Mouse (Mus musculus) spleen, adult 2 months (tissue): ENCODE results near the gene Slc27a2. TPM values are rescaled to one million over a fixed set of nuclear protein-coding genes. Genes with fewer than 3 reads are reported as not detected.

Experiments
- DNase-seq, 2 experiments: peaks; one replicate each; pipeline versions ENCODE4 v3.0.0 to v3.0.0-alpha.2; 2012 to 2021; ENCODE audit warnings: low spot score in 2 of 2, low read depth in 1 of 2
- H3K27ac ChIP-seq: fragments of 200-500 bp; 2 replicates; pipeline ENCODE4 v1.5.1; 2012; ENCODE audit warnings: low read length, inconsistent platforms; ENCODE audit not compliant: insufficient read depth
- H3K27me3 ChIP-seq: fragments of 200-500 bp; 2 replicates; pipeline ENCODE4 v1.6.1; 2012; ENCODE audit warnings: mild to moderate bottlenecking, moderate library complexity, low read length, inconsistent platforms; ENCODE audit not compliant: control insufficient read depth, insufficient read depth
- H3K36me3 ChIP-seq: fragments of 200-500 bp; 2 replicates; pipeline ENCODE4 v1.6.1; 2012; ENCODE audit warnings: mild to moderate bottlenecking, low read length, inconsistent platforms; ENCODE audit not compliant: control insufficient read depth, insufficient read depth
- H3K4me1 ChIP-seq: fragments of 200-500 bp; 2 replicates; pipeline ENCODE4 v1.6.1; 2011; ENCODE audit warnings: inconsistent platforms; ENCODE audit not compliant: control insufficient read depth, insufficient read depth, insufficient read length
- H3K4me3 ChIP-seq: fragments of 200-500 bp; 2 replicates; pipeline ENCODE4 v1.5.1; 2011; ENCODE audit warnings: mild to moderate bottlenecking, inconsistent platforms; ENCODE audit not compliant: insufficient read depth, insufficient read length; ENCODE audit errors: extremely low read depth
- CTCF ChIP-seq: fragments of 200-500 bp; IDR thresholded peaks from 2 replicates; pipeline ENCODE4 v1.5.1; 2011; ENCODE audit warnings: mild to moderate bottlenecking, inconsistent platforms; ENCODE audit not compliant: insufficient read depth, insufficient read length, insufficient replicate concordance; ENCODE audit errors: extremely low read depth
- POLR2A ChIP-seq: fragments of 200-500 bp; IDR thresholded peaks from 2 replicates; pipeline ENCODE4 v1.6.1; 2011; ENCODE audit warnings: low read depth, low read length, inconsistent platforms
- WGBS: fragments of 180-500 bp; shearing (Covaris S2); methylation state at CpG from one replicate; pipeline ENCODE4 v1.1.7; 2018; 5-methylcytosine and 5-hydroxymethylcytosine counted together
- polyA plus RNA-seq: library from polyadenylated mRNA; depleted of rRNA; stranded (reverse); fragments of >200 nt; gene quantifications from 2 replicates; pipeline ENCODE4 v1.2.3, GENCODE M21; 2012; rRNA removed

The Slc27a2 gene
- 0.31 and 0.57 TPM in 2 replicates for polyA plus RNA-seq

DNA sequence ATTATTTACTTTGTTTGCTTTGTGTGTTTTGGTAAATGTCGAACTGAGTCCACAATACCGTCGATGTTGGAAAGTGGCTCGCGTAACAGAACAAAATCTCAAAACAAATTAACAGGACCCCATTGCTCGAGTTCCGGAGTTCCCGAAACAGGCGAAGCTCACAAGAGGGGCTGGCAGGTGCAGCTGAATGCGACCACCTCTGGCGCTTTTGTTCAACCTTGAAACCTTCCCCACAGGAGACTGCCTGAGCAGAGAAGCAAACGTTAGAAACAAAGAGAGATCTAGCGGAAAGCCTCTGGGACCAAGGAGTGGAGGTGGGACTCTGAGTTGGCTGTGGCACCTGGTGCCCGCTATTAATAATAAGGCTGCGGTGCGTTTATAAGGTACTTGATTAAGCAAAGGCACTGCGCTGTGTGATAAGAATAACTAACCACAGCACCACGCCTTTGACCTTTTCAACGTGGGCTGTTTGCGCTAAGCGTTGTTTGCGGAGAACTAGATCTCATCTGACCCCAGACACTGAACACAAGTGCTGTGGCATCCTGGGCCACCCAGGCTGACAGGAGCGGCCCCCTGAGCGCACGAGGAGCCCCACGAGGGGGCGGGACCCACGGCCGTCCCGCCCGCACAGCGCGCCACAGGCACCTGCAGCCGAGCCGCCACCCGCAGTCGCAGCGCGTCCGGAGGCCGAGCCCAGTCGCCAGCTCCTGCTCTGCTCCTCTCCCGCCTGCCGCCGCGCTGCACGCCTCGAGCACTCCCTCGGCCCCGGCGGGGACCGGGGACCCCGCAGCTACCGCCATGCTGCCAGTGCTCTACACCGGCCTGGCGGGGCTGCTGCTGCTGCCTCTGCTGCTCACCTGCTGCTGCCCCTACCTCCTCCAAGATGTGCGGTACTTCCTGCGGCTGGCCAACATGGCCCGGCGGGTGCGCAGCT is at the start of gene Slc27a2:
Slc27a2 (plus strand) TSS at position 51 of the 934 bp plus-strand sequence.
- H3K27me3 ChIP-seq, result peaks cover 5% of the 10 kb centered on the region; the same call in 1 of the 2 replicates
- 3% methylated on average over 59 of the region's 61 CpGs for WGBS
- DNase-seq, result no peak
- H3K36me3 ChIP-seq, result no peaks in the 10 kb centered on the region
- H3K27ac ChIP-seq, result no peak within 1 kb of the TSS
- TF ChIP-seq CTCF, result no peak
- no peak for TF ChIP-seq POLR2A
- H3K4me3 ChIP-seq, result peak within 1 kb of the TSS; percentile 41; the same call in 1 of the 2 replicates
- peaks cover 8% of the 10 kb centered on the region for H3K4me1 ChIP-seq

DNA sequence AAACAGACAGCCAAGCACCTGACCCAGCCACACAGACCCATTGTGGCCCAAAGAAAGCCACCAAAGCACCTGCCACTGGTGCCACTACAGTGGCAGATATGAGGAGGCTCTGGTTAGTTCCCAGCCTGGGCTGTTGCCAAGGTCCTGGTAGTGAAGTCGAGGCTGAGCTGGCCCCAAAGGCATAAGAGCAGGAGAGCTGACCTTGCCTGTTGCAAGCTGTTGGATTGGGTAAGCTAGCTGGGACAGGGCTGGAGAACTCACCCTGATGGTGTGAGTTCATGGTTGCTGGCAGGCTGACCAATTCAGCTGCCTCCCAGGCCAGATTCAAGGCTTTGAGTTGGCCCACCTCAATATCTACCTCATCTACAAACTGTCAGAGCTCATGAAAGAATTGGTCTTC is 47.1 kb upstream of the Slc27a2 start:
- Histone ChIP-seq H3K4me3 (no peak overlapping the region), H3K27ac (no peak overlapping the region), H3K4me1 (0 out of 2 replicates have a peak, but pooled peaks cover under 1% of the 10 kb centered on the region), H3K36me3 (no peaks in the 10 kb centered on the region), H3K27me3 (no peaks in the 10 kb centered on the region)
- 55% methylated on average over 1 of the region's 1 CpGs for WGBS
- TF ChIP-seq POLR2A (no peak), CTCF (no peak)
- no peak for DNase-seq

DNA sequence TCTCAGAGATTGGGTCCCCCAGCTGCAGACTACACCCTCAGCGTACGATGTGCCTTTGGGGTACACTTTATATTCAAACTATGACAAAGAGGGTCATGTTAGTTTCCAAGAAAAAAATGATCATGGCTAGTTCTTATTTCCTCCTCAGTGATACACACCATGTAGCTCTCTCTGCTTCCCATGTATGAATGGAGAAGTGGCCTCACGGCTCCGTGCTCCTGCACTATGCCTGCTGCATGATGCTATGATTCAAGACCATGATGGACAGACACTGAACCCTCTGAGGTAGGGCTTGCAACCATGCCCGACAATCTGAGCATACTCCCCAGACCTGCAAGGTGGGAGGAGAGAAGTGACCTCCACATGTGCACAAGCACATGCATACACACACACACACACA is 44.7 kb upstream of the Slc27a2 start:
- no peak for DNase-seq
- WGBS, result 83% methylated on average over 5 of the region's 5 CpGs

DNA sequence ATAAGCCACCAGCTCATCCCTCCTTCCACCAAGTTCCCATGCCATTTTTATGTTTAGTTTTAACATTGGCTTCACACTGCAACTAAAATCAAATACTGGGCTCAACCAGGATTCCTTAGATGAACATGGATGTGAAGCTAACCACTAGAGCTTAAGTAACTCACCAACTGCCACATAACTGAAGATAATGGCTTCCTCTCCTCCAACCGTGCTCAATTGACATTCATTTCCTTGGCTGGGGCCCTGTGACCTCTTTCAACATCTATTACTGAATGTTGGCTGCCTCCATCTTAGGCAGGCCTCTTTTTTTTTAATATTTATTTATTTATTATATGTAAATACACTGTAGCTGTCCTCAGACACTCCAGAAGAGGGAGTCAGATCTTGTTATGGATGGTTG is 44.0 kb upstream of the Slc27a2 start:
- TF ChIP-seq CTCF, result no peak
- TF ChIP-seq POLR2A, result no peak
- no peak for DNase-seq
- Histone ChIP-seq H3K27me3 (no peaks in the 10 kb centered on the region), H3K4me1 (no peaks in the 10 kb centered on the region), H3K4me3 (no peak overlapping the region), H3K27ac (no peak overlapping the region), H3K36me3 (no peaks in the 10 kb centered on the region)
- 32% methylated on average over 1 of the region's 1 CpGs for WGBS

More for the DNA sequence above, 44.7 kb upstream of the Slc27a2 start:
- Histone ChIP-seq H3K27ac (no peak overlapping the region), H3K27me3 (no peaks in the 10 kb centered on the region), H3K4me3 (no peak overlapping the region), H3K4me1 (no peaks in the 10 kb centered on the region), H3K36me3 (no peaks in the 10 kb centered on the region)
- no peak for TF ChIP-seq CTCF
- TF ChIP-seq POLR2A, result no peak

DNA sequence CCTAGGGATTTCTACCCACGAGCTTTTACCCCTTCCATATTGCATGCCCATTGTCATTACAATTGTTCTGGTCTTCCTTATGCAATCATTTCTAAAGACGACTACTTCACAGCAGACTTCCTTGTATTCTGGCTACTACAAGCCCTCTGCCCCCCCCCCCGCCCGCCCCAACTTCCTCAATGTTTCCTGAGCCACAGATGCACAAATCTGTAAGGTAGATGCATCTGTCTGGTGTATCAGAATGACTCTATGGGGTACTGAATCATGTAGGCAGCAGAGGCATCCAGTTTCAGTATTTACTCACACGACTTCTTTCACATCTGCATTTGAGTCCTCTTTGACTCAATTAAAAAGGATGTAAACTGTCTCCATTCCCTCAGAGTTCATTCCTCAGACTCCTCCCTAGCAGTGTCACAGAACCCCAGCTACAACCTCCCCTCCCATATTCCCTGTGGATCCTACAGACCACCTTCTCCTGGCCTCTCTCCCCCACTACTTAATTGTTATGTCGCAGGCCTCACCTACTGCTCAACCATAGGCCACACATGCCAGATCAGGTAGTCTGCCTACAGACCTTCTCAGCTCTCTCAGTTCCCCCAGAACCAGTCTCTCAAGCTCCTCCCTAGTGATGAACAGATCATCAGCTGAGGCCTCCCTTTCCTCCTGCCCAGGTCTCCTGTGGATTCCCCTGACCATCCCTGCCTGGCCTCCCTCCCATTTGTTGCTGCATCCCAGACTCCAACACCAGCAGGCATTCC is 37.0 kb upstream of the Slc27a2 start:
- no peaks in the 10 kb centered on the region for H3K27me3 ChIP-seq
- no peak for DNase-seq
- no peaks in the 10 kb centered on the region for H3K36me3 ChIP-seq
- WGBS, result 22% methylated on average over 6 of the region's 6 CpGs
- H3K27ac ChIP-seq, result no peak overlapping the region
- no peaks in the 10 kb centered on the region for H3K4me1 ChIP-seq
- H3K4me3 ChIP-seq, result no peak overlapping the region
- TF ChIP-seq CTCF, result no peak
- TF ChIP-seq POLR2A, result no peak

DNA sequence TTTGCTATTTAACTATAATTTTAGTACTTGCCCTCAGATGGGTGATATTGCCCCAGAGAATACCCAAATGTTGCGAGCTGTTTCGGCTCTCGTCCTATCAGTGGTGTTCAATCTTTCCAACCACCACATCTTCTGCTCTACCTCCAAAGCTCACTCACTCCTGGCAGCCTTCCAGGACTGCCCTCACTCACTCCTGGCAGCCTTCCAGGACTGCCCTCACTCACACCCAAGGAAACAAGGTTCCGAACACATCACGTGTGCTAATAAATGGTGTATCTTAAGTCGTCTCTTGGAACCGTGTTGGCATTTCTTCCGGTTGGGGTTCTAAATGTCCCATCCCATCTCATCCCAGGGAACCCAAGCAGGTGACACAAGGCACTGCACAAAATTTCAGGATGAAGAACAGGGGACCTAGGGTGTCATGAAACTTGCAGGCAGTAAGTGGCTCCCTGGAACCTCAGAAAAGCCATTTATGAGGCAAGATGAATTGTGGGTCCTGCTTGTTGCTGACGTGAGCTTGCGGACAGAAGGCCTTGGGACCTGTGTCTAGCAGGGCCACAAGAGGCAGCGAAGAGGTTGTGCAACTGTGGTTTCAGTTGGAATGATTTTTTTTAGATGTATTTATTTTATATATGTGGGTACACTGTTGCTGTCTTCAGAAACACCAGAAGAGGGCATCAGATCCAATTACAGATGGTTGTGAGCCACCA is 32.2 kb upstream of the Slc27a2 start:
- no peak overlapping the region for H3K27ac ChIP-seq
- no peaks in the 10 kb centered on the region for H3K27me3 ChIP-seq
- no peaks in the 10 kb centered on the region for H3K36me3 ChIP-seq
- no peaks in the 10 kb centered on the region for H3K4me1 ChIP-seq
- no peak for DNase-seq
- TF ChIP-seq POLR2A (no peak), CTCF (no peak)
- no peak overlapping the region for H3K4me3 ChIP-seq
- WGBS, result 63% methylated on average over 11 of the region's 11 CpGs
